ENCODE assay signal across 30 mouse cellular contexts in genomic region chr11:79871783-79872628, GRCm38 (mm10).
DNase-seq lines count a peak whose midpoint lies in the region; ATAC-seq and TF ChIP-seq lines count a peak whose summit lies in the region.
"Had no signal": no experiment of that assay in that cellular context is flagged by ENCODE, and none has a peak within 500 bp of the region (broad histone marks: within the 10 kb centered on the region; RNA-seq: fewer than 3 reads in every experiment).

No protein-coding gene starts in this region.

- no peak overlapping the region for H3K9ac ChIP-seq in lung, postnatal 0 days (replicated peaks; ENCODE audit: low read depth)
- H3K9ac ChIP-seq in stomach, postnatal 0 days (ENCODE audit: low read length): no peak overlapping the region
- H3K9ac ChIP-seq: embryonic facial prominence, embryonic 15.5 days; forebrain, embryonic 13.5 days; heart, embryonic 15.5 days; liver, embryonic 13.5 days; lung, embryonic 15.5 days; midbrain, embryonic 12.5 days; neural tube, embryonic 12.5 days had no signal

- H3K4me2 ChIP-seq in lung, postnatal 0 days (replicated peaks; ENCODE audit: low read depth, low read length): no peak overlapping the region
- H3K4me2 ChIP-seq in stomach, postnatal 0 days (replicated peaks; ENCODE audit: low read depth): no peak overlapping the region
- H3K4me2 ChIP-seq: embryonic facial prominence, embryonic 15.5 days; forebrain, embryonic 13.5 days; heart, embryonic 15.5 days; liver, embryonic 13.5 days; lung, embryonic 15.5 days; midbrain, embryonic 12.5 days; neural tube, embryonic 12.5 days had no signal

- no peak for ATAC-seq in lung, postnatal 0 days
- ATAC-seq in stomach, postnatal 0 days (ENCODE audit: low FRiP score, low TSS enrichment): peak; percentile 54; the same call in 1 of the 2 replicates
- ATAC-seq: CD4-positive, CD25-positive, alpha-beta regulatory T cell, adult 4 months; forebrain, embryonic 13.5 days; hindbrain, embryonic 16.5 days had no signal

- DNase-seq in cerebellum, postnatal 14 days: peak; percentile 15 to 16
- DNase-seq in cerebellum, postnatal 36 days: no peak
- peak; percentile 42 to 69 for DNase-seq in lung, adult 18-20 months
- DNase-seq in lung, postnatal 0 days (ENCODE audit: low spot score): no peak
- peak; percentile 30 for DNase-seq in brain, adult 2 months (ENCODE audit: low read depth, low spot score)
- no peak for DNase-seq in stomach, postnatal 0 days (ENCODE audit: low spot score)
- DNase-seq in retina, embryonic 14.5 days (ENCODE audit: low spot score): no peak
- DNase-seq: adrenal gland, adult 2 months; adrenal gland, postnatal 36 days; gastrocnemius, postnatal 10 days; heart, adult 11 months; kidney, adult 9 months; kidney, postnatal 14 days; left cerebral cortex, postnatal 4 days; liver, embryonic 13.5 days; right cerebral cortex, postnatal 4 days; thymus, postnatal 4 days had no signal

- H3K36me3 ChIP-seq in lung, postnatal 0 days (ENCODE audit: insufficient read depth, low read length): no peaks in the 10 kb centered on the region
- H3K36me3 ChIP-seq in stomach, postnatal 0 days (ENCODE audit: control insufficient read depth, insufficient read depth, low read length): no peaks in the 10 kb centered on the region
- H3K36me3 ChIP-seq: embryonic facial prominence, embryonic 10.5 days; embryonic facial prominence, embryonic 15.5 days; heart, embryonic 10.5 days; heart, embryonic 15.5 days; liver, embryonic 13.5 days; lung, embryonic 15.5 days; midbrain, embryonic 12.5 days; neural tube, embryonic 12.5 days had no signal

- TF ChIP-seq EP300 in lung, postnatal 0 days (IDR thresholded peaks at IDR 0.05): no peak
- TF ChIP-seq EP300 in stomach, postnatal 0 days (optimal IDR thresholded peaks at IDR 0.05): no peak

- no peak overlapping the region for H3K4me3 ChIP-seq in lung, postnatal 0 days (ENCODE audit: low read depth, low read length)
- H3K4me3 ChIP-seq in stomach, postnatal 0 days (ENCODE audit: low read depth, low read length): no peak overlapping the region
- H3K4me3 ChIP-seq: embryonic facial prominence, embryonic 10.5 days; embryonic facial prominence, embryonic 15.5 days; forebrain, embryonic 13.5 days; heart, embryonic 10.5 days; heart, embryonic 15.5 days; layer of hippocampus, adult 2 months; liver, embryonic 13.5 days; lung, embryonic 15.5 days; megakaryocyte, embryonic 14.5 days; midbrain, embryonic 12.5 days; myocyte; neural tube, embryonic 12.5 days had no signal

- 86% methylated on average over 9 of the region's 10 CpGs for WGBS in lung, postnatal 0 days
- WGBS in stomach, postnatal 0 days: 72% methylated on average over 9 of the region's 10 CpGs

- no peaks in the 10 kb centered on the region for H3K9me3 ChIP-seq in lung, postnatal 0 days (ENCODE audit: low read length)
- no peaks in the 10 kb centered on the region for H3K9me3 ChIP-seq in stomach, postnatal 0 days (ENCODE audit: control insufficient read depth, low read length)
- H3K9me3 ChIP-seq: embryonic facial prominence, embryonic 15.5 days; forebrain, embryonic 13.5 days; heart, embryonic 10.5 days; heart, embryonic 15.5 days; liver, embryonic 13.5 days; lung, embryonic 15.5 days; megakaryocyte, embryonic 14.5 days; midbrain, embryonic 12.5 days; neural tube, embryonic 12.5 days had no signal

- TF ChIP-seq CTCF in lung, postnatal 0 days (IDR thresholded peaks at IDR 0.05): no peak
- no peak for TF ChIP-seq CTCF in stomach, postnatal 0 days (IDR thresholded peaks at IDR 0.05; ENCODE audit: low read depth)

- H3K27ac ChIP-seq in lung, postnatal 0 days (ENCODE audit: low read length): no peak overlapping the region
- no peak overlapping the region for H3K27ac ChIP-seq in stomach, postnatal 0 days (replicated peaks)
- H3K27ac ChIP-seq: embryonic facial prominence, embryonic 10.5 days; embryonic facial prominence, embryonic 15.5 days; forebrain, embryonic 13.5 days; heart, embryonic 10.5 days; heart, embryonic 15.5 days; layer of hippocampus, adult 2 months; liver, embryonic 13.5 days; lung, embryonic 15.5 days; midbrain, embryonic 12.5 days; neural tube, embryonic 12.5 days had no signal

- H3K4me1 ChIP-seq in lung, postnatal 0 days (ENCODE audit: insufficient read depth, low read depth, low read length): no peaks in the 10 kb centered on the region; the same call in 1 of the 2 replicates
- H3K4me1 ChIP-seq in stomach, postnatal 0 days (replicated peaks; ENCODE audit: control insufficient read depth, insufficient read depth): peaks cover 2% of the 10 kb centered on the region; the same call in 1 of the 2 replicates
- H3K4me1 ChIP-seq: forebrain, embryonic 13.5 days; heart, embryonic 15.5 days; midbrain, embryonic 12.5 days; neural tube, embryonic 12.5 days had no signal

- H3K27me3 ChIP-seq in lung, postnatal 0 days (replicated peaks; ENCODE audit: insufficient read depth, low read length): no peaks in the 10 kb centered on the region
- no peaks in the 10 kb centered on the region for H3K27me3 ChIP-seq in stomach, postnatal 0 days (ENCODE audit: control insufficient read depth, insufficient read depth, low read length)
- H3K27me3 ChIP-seq: embryonic facial prominence, embryonic 15.5 days; forebrain, embryonic 13.5 days; heart, embryonic 15.5 days; lung, embryonic 15.5 days; midbrain, embryonic 12.5 days; neural tube, embryonic 12.5 days had no signal

Comparison
In these comparisons a context has a peak if more than half of its experiments do, and no peak if none do; other contexts are left out.
1. DNase-seq: peak in cerebellum, postnatal 14 days (2 of 2), lung, adult 18-20 months (2 of 2) and brain, adult 2 months (single experiment); none in cerebellum, postnatal 36 days (0 of 2), lung, postnatal 0 days (single experiment), stomach, postnatal 0 days (single experiment) and retina, embryonic 14.5 days (single experiment).